Mouse (Mus musculus): ENCODE measurements around the gene Pnpo.

Gene Pnpo

DNA sequence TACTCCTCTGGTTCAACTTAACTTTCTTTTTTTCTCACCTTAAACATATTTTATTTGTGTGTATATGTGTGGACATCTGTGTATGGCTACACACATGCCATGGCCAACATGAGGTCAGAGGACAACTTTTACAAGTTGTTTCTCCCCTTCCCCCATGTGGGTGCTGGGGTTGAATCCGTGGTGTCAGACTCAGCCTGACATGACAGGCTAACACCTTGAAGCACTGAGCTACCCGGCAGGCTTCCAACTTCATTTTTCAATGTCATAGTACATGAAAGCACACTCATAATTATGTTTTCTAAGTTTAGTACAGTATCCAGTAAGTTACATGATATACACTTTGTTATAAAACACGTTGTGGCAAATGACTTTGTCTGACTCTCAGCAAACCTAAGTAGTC lies 26.6 kb upstream of the Pnpo start:
- no peak for DNase-seq (ENCODE audit: low read depth, low spot score)

DNA sequence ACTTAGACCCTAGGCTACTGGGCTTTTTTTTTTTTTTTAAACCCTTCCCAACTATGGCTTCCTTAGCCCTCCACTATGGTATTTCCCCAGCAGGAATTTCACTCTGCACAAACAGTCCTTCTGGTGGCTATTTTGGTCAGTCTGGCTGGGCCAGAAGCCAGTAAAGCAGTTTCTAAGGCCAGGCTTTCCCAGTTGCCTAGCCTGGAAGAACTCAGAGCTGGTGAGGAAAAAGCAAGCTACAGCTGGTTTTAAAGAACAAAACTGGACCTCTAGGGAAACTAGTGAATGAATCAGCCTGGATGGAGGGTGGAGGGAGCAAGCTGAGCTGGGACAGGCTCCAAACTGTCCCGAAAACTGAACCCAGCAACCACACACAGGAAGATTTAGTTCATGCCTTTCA lies 26.0 kb upstream of the Pnpo start:
- DNase-seq (ENCODE audit: low read depth, low spot score) = peak; percentile 93

DNA sequence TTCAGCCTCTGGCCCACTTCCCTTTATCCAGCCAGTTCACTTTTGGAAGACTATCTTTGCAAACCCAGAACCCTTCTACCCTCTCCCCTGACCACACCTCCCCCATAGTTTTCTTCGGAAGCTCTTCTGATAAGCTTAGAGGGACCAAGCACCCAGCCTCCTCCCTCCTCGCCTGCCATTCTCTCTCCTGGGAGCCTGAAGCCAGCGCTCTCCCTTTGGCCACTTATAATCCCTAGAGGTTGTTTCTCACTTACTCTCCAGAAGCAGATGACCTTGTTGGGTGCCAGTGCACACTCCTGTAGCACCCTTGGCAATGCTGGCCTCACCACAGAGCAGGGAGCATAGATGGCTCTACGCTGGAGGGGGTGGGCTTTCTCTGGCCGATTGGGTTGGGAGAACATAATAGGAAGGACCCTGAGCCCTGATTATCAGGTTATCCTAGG lies 25.5 kb upstream of the Pnpo start:
- peak; percentile 64 for DNase-seq (ENCODE audit: low read depth, low spot score)

DNA sequence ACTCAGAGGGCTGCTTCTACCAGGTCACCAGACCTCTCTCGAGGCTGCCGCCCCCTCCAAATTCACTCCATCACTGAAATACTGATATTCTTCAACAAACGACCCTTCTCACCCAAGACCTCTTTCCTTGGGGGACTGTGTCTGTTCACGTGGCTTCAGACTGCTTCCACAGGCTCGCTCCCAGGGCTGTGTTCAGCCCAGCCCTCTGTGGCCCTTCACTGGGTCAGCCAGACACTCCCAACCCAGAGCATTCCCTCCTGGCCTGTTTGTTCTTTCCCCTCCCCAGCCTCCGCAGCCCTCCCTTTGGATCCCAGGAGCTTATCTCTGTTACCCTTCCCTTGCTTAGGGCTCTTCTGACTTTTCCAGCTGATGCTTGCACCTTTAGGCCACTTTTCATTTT lies 24.7 kb upstream of the Pnpo start:
- peak; percentile 62 for DNase-seq (ENCODE audit: low read depth, low spot score)

DNA sequence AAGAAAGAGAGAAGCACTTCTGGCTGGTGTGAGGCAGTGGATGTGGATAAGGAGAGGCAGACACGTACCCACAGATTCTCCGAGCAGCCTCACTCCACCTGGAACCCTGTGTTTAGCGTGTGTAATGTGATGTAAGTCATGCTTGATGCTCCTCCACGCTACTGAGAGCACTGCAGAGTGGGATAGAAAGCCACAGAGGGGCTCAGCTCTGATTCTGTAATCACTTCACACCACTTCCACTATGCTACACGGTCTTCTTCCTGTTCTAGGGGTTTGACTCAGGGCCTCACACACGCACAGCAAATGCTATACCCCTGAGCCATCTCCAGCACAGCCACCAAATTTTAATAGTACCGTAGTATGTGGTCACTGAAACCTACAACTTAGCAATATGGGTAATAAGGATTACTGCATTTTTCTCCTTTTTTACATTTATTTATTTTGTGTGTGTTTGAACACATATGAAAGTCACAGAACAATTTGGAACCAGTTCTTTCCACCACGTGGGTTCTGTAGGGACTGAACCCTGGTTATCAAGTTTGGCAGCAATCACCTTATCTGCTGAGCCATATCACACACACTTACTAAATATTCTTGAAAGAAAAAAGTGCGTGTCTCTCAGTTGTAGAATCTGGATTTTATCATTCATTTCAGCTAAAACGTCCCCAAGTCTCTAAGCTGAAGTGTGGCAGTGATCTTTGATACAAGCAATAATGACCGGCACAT lies 23.9 kb upstream of the Pnpo start:
- DNase-seq (ENCODE audit: low read depth, low spot score) = no peak

DNA sequence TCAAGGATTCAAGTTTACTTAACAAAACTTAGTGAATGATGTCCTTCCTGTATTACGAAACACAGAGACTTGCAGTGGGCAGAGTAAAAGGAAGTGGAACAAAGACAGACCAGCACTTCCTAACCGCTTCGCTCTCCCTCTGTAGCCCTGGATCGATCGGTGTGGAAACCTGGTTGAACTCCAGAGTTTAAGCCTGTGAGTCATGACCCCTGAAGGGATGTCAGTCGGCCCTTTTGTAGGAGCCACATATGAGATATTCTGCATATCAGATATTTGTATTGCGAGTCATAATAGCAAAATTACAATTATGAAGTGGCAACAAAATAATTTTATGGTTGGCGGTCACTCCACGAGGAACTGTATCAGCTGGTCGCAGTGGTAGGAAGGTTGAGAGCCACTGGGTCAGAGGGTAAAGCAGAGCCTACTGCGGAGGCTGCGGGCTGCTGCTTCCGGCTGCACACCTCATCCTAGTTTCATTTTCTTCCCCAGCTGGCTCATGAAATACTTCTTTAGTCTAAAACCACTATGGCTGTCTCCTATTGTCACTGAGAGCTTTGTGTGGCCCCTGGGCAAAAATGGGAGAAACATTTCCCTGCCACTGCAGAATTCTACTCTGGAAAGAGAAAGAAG lies 23.2 kb upstream of the Pnpo start:
- DNase-seq (ENCODE audit: low read depth, low spot score) = peak; percentile 65

DNA sequence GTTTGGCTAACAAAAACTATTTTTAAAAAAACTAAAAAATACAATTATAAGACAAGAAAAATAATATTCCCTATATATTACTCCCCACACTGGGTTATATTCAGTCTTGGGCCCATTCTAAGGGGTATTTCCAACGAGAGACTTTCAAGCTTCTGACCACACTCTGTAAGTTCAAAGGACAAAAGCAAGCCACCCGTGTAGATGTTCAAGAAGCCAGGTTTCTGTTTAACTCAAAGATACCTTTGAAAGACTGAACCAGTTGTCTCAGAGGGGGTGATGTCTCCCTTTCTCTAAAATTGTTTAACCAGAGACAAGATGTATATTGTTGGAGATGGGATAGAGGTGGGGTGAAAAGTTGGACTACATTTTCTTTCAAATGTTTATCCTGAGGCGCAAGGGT lies 22.4 kb upstream of the Pnpo start:
- no peak for DNase-seq (ENCODE audit: low read depth, low spot score)

DNA sequence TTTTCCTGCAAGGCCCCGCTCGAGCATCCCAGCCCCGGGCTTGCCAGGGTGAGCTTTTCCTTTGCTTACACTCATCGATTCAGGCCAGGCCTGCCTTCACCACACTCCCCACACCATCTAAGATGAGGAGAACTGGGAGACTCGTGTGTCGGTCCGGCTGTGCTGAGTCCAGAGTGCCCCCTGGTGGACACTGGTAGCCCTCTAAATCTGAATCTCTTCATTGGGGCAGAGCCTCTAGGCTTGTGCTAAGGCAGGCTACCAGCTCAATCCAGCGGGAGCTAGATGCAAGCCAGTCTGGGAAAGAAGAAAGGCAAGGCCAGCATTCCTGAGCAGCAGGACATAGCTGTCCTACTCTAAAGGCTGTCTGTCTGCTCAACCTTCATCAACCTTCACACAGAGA lies 19.8 kb upstream of the Pnpo start:
- DNase-seq (ENCODE audit: low read depth, low spot score) = peak; percentile 86

DNA sequence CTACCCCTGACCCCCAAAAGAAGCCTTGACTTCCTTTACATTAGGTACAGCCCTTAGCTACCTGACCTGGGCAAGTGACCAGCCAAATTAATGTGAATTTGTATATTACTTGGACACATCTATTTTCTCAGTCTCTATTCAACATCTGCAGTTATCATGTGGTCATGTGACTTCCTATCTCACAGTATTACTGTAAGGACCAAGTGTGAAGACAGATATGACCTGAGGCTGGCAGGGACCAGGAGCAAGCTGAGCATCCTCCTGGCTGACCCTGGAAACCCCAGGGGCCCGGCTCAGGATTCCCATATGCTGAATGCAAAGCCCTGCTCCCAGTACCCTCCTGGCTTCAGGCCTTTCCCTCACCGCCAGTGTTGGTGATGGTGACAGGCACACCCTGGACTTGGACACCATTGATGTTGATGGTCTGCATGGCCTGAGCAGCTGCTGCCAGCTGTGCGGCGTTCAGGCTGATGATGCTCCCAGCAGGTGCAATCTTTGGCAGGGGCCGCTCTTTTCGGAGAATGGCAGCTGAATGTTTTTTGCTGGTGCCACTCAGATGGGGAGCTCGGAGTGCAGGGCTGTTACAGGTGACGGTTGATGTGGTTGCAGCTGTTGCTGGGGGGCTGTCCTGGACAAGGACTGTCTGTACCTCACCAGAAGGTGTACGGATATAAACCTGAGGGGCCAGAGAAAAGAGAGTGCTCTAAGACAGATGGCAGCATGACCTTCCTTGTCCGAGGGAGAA lies 13.4 kb upstream of the Pnpo start:
- no peak for DNase-seq (ENCODE audit: low read depth, low spot score)

DNA sequence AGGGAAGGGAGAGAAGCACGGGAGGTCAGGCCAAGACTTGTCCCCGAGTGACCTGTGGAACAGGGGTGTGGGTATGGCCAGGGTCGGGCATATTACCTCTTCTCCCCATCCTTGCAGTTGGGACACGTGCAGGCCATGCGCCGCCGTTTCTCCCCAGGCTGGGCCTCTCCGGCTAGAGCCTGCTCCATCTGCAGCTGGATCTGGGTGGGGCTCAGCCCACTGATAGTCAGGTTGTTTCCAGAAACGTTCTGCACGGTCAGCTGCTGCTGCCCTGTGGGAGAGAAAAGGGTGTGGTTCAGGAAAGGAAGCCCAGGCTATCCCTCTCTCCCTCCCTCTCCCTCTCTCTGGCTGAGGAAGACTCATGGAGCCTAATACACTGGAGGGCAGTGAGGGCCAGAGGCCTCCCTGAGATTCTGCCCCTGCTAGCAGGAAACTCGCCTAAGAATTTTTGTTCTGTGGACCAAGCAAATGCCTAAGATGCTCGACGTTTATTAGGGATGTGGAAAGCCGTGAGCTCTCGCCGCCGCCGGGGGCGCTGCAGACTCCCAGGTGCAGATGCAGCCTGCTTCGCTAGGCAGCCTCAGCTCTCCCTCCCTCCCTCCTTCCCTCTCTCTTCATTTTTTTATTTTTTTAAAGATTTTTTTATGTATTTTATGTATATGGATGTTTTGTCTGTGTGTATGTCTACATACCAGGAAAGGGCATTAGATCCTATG lies 12.4 kb upstream of the Pnpo start:
- DNase-seq (ENCODE audit: low read depth, low spot score) = peak; percentile 71

DNA sequence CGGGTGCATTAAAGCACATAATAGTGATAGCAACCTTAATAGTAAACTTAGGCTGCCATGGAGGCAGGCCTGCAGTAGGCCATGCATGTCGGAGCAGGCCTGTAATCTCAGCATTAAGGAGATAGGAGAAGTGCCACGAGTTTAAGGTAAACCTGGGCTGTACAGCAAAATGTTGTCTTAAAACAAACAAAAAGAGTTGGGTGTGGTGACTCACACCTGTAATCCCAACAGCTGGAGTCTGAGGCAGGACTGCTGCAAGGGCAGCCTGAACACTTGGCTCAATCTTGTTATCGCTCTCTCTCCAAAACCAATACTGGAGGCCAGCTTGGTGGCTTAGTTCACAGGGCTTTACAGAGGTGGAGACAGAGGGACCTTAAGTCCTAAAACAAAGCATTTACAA lies 11.3 kb upstream of the Pnpo start:
- DNase-seq (ENCODE audit: low read depth, low spot score) = no peak

DNA sequence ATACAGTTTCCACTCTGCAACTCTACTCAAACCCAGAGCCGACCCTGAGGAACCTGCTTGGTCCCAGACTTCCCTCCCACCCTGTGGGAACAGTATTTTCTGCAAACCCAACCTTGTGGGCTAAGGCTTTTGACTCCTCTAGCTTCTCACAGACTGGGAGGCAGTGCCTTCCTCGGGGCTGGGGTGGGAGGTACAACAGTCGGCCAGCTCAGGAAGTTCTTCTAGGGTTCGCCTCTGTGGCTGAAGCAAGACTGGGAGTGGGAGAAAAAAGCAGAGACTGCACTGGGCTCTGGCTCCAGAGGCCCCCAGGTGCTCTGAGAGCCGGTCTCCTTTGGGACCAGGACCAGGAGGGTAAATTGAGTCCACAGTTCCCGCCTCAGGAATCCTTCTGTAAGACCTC lies 9.1 kb upstream of the Pnpo start:
- no peak for DNase-seq (ENCODE audit: low read depth, low spot score)

DNA sequence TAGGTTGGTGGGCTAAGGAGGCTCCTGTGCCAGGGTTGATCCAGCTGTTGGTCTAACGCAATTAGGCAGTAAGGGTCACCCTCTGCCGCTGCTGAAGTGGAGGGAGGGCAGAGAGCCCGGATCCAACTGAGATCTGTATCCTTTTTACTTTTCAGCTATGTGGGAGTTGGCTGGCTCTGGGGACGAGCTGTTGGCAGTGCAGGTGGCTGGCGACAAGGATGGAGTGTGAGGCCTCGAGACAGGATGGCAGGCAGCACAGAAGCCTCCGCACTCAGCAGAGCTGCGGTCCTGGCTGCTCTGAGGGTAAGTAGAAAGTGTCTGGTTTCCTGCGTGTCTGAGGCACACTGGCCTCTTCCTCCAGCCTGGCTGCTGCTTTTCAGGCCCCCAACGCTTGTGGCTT lies 8.6 kb upstream of the Pnpo start:
- DNase-seq (ENCODE audit: low read depth, low spot score) = no peak

DNA sequence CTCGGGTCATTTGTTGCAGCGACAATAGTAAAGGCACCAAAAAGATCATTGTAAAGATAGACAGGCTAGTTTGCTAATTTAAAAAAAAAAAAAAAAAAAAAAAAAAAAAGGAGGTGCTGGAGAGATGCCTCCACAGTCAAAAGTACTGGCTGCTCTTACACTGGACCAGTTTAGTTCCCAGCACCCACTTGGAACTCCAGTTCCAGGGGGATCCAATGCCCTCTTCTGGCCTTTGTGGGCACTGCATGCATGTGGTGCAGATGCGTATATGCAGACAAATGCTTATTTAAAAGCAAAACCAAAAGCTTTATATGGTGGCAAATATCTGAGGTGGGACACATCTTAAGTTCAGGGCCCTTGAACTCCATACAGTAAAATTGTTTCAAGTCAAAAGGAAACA lies 7.0 kb upstream of the Pnpo start:
- no peak for DNase-seq (ENCODE audit: low read depth, low spot score)

DNA sequence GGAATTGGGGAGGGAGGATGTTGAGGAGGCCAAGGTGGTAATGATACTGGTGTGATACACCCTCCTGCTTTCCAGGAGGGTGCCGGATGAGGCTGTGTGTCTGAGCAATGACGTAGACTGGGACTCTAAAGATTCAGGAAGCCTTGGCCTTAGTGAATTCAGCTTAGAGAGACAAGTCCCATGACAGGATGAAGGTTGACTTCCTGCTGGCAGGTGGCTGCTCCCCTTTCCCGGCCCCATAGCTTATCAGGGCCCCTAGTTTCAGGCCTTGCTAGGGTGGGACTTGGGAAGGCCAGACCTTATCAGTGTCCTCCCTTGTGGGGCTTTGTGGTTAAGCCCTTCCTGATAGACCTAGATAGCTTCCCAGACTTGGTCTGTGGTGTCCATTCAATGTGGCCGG lies 4.1 kb upstream of the Pnpo start:
- DNase-seq (ENCODE audit: low read depth, low spot score) = no peak

DNA sequence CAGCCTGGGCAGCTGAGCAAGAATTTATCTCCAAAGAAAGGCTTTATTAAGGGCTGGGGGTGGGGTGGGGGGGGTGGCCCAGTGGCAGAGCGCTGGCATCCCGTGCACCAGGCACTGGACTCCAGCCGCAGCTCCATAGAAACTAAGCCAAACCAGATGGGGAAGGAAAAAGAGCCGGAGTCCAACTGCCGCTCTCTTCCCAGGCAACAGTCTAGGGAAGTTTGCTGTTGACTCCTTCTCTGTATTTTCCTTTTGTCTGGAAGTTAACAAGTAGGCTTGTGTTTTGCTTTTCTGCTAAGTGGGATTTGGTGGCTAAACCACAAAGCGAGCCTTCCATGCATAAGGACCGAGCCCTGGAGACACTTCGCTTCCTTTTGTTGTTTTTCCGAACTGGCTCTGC lies 2.7 kb upstream of the Pnpo start:
- DNase-seq (ENCODE audit: low read depth, low spot score) = no peak

DNA sequence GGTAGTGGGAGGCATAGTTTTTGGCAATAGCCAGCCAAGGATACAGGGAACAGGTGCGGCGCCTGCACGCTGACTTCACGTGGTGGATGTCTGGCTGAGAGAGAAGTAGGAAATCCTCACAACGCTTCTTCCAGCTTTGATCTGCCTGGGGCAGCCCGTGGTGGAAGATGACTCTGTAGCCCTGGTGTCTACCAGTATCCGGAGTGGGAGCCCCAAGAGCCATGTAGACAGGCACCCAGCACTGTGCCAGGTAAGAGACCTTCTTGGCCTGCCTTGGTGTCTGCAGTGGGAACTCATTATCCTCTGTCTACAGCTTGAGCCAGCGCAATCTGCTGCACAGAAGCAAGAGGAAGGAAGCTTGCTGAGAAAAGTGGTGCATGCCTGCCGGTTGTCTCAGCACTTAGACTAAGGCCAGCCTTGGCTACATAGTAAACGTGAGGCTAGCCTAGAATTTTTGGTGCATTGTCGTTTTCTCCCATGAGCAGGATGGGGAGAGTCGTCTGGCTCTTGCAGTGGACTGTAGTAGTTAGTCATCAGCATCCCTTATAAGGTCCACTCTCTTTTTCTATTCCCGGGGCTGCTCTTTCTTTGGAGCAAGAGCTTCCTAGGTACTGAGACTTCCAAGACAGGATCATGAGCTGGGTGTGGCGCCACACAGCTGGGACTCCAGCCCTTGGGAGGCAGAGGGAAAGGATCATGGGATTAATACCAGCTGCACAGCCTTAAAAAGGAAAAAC lies 1.2 kb upstream of the Pnpo start:
- no peak for DNase-seq (ENCODE audit: low read depth, low spot score)

DNA sequence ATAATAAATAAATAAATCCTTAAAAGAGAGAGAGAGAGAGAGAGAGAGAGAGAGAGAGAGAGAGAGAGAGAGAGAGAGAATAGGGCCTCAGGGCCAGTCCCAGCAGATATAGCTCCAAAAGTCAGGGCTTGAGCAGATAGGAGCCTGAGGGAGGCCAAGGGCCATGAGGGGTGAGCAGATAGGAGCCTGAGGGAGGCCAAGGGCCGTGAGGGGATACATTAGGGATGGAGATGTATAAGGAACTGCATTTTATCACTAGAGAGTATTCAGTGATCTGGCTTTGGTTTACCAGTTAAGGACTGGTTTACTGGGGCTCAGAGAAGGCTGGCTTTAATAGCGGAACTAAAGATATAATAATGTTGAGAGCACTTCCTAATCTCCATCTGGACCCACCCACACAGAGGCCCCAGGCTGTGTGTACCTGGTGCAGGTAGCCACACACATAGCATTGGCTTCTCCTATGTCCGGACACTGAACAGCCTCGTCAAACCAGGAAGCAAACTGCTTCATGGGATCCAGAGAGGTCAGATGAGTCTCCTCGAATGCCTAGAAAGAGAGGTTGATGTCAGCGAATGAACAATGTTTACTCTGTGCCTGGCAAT lies 1.7 kb downstream of the Pnpo start:
- no peak for DNase-seq (ENCODE audit: low read depth, low spot score)

DNA sequence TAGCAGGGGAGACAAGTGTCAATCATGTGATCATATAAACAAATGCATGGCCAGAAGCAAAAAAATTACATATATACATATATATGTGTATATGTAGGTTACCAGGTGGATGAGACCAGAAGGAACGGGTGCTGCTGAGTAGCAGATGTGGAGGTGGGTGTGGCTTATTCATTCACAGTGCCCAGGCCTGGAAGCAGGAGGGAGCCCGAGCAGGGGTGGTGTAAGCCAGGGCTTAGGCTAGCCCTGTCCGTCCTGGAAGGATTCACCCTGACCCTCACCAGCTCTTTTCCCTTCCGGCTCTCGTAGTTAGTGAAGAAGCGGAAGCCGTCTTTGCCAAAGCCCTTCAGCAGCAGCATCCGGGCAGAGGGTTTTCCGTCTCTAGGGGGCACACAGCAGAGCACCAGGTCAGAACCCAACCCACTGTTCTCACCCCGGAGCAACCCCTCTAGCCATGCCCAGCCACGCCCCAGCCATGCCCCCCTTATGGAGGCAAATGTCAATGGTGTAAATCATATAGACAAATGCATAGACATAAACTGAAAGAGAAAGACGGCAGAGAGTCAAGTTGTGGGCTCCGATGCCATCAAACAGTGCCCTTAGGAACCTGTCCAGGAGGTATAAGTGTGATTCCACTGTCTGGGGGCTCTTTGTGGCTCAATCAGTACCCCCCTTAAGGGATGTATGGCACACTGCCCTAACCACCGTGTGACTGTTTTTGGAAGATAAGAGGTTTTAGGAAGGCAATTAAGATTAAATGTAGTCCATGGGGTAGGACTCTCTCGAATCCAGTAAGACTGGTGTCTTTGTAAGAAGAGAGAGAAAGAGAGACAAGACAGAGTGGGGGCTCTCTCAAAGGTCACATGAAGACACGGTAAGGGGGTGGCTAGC lies 3.0 kb downstream of the Pnpo start:
- DNase-seq (ENCODE audit: low read depth, low spot score) = no peak

DNA sequence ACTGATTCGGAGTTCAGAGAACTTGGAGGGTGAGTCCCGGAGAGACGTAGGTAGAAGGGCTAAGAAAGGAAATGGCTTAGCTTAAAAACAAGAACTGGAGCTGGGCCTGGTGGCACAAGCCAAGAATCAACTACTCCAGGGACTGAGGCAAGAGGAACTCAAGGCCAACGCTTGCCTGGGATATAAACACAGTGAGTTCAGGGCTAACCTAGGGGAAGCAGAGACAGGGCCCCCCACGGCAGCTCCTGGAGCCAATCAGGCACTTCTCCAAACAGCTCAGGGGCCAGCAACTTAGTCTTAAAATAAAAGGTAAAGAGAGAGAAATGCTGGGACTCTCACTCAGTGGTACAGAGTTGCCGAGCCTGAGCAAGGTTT lies 5.4 kb downstream of the Pnpo start:
- no peak for DNase-seq (ENCODE audit: low read depth, low spot score)

Measured in skeletal muscle tissue, adult 2 months (tissue).